Mouse (Mus musculus): ENCODE results near the gene Narfl. TPM values are rescaled to one million over a fixed set of nuclear protein-coding genes. Genes with fewer than 3 reads are reported as not detected.
A peak's percentile ranks its signal among the peaks of the same experiment; 100 is the strongest.

The Narfl gene
- total and polyA plus RNA-seq, 2 experiments, result 14.9 to 22.5 TPM

GRCm38 (mm10) chr17:25795609-25796092 is 22.1 kb downstream of the Narfl start, which contains the start of gene AC134908.4:
TSS of gene AC134908.4 (minus strand) at chr17:25795659.
- 56% methylated on average over 6 of the region's 6 CpGs for WGBS
- peak within 1 kb of the TSS; percentile 79 for H3K4me3 ChIP-seq (ENCODE audit: insufficient read depth, low read depth, low read length)
- no peak within 1 kb of the TSS; the same call in 1 of the 2 replicates for H3K27ac ChIP-seq (replicated peaks; ENCODE audit: insufficient read depth, low read depth, low read length)
- DNase-seq (ENCODE audit: extremely low read depth, low read depth, low spot score), result peak; percentile 26
- peak within 1 kb of the TSS; percentile 68 for H3K9ac ChIP-seq (ENCODE audit: low read depth, low read length)
- H3K27me3 ChIP-seq (ENCODE audit: control insufficient read depth, insufficient read depth, low read length), result no peaks in the 10 kb centered on the region
- no peak for TF ChIP-seq CTCF (IDR thresholded peaks at IDR 0.05; ENCODE audit: low read depth, low read length)
- no peak for TF ChIP-seq POLR2A (IDR thresholded peaks at IDR 0.05; ENCODE audit: extremely low read depth, insufficient read depth, low read length)
- no peaks in the 10 kb centered on the region for H3K36me3 ChIP-seq (ENCODE audit: control insufficient read depth, insufficient read depth, low read length)
- no peaks in the 10 kb centered on the region for H3K79me2 ChIP-seq (ENCODE audit: control insufficient read depth, insufficient read depth, low read length)
- peaks cover 5% of the 10 kb centered on the region; the same call in 1 of the 2 replicates for H3K4me1 ChIP-seq (ENCODE audit: control insufficient read depth, insufficient read depth, low read length)

DNA sequence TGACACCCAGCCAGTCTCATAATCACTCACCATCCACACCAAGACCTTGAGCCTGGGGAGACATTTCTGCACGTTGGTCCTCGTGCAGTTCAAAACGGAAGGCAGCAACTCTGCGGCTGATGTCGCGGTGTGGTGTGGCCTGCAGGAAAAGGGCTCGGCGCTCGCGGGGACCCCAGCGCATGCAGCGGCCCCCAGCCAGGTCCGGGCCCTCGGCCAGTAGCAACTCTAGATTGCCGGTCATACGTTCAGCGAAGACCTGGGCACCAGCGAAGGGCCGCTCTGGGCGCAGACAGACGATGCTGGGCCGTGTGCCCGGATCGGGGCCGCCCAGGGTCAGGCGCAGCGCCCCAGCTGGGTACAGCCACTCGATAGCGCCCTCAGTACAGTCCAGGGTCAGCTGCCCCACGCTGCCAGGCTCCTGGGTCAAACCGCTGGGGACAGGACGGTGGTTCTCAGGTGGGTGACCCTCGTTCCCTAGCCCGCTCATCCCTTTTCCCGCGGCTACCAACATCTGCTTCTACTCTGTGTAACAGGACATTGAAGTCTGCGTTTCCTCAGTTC is 22.7 kb downstream of the Narfl start:
- Histone ChIP-seq H3K27ac (replicated peaks; ENCODE audit: insufficient read depth, low read depth, low read length) (no peak overlapping the region; the same call in 1 of the 2 replicates), H3K79me2 (ENCODE audit: control insufficient read depth, insufficient read depth, low read length) (no peaks in the 10 kb centered on the region), H3K4me3 (ENCODE audit: insufficient read depth, low read depth, low read length) (peak overlapping the region; percentile 79), H3K36me3 (ENCODE audit: control insufficient read depth, insufficient read depth, low read length) (no peaks in the 10 kb centered on the region), H3K4me1 (ENCODE audit: control insufficient read depth, insufficient read depth, low read length) (peaks cover 5% of the 10 kb centered on the region; the same call in 1 of the 2 replicates), H3K9ac (ENCODE audit: low read depth, low read length) (peak overlapping the region; percentile 68), H3K27me3 (ENCODE audit: control insufficient read depth, insufficient read depth, low read length) (no peaks in the 10 kb centered on the region)
- 3% methylated on average over 37 of the region's 37 CpGs for WGBS
- DNase-seq (ENCODE audit: extremely low read depth, low read depth, low spot score), result peak; percentile 51
- TF ChIP-seq POLR2A (IDR thresholded peaks at IDR 0.05; ENCODE audit: extremely low read depth, insufficient read depth, low read length) (no peak), CTCF (IDR thresholded peaks at IDR 0.05; ENCODE audit: low read depth, low read length) (no peak)

- WGBS, result under 1% methylated on average over 35 of the region's 35 CpGs
- TF ChIP-seq POLR2A (IDR thresholded peaks at IDR 0.05; ENCODE audit: extremely low read depth, insufficient read depth, low read length), result no peak
- no peak for TF ChIP-seq CTCF (IDR thresholded peaks at IDR 0.05; ENCODE audit: low read depth, low read length)
- peak within 1 kb of the TSS; percentile 3; the same call in 1 of the 2 replicates for H3K27ac ChIP-seq (replicated peaks; ENCODE audit: insufficient read depth, low read depth, low read length)
- no peaks in the 10 kb centered on the region for H3K36me3 ChIP-seq (ENCODE audit: control insufficient read depth, insufficient read depth, low read length)
- H3K79me2 ChIP-seq (ENCODE audit: control insufficient read depth, insufficient read depth, low read length), result no peaks in the 10 kb centered on the region
- H3K4me3 ChIP-seq (ENCODE audit: insufficient read depth, low read depth, low read length), result peak within 1 kb of the TSS; percentile 79
- DNase-seq (ENCODE audit: extremely low read depth, low read depth, low spot score), result peak; percentile 52
- H3K4me1 ChIP-seq (ENCODE audit: control insufficient read depth, insufficient read depth, low read length), result peaks cover 5% of the 10 kb centered on the region; the same call in 1 of the 2 replicates
- no peaks in the 10 kb centered on the region for H3K27me3 ChIP-seq (ENCODE audit: control insufficient read depth, insufficient read depth, low read length)
- H3K9ac ChIP-seq (ENCODE audit: low read depth, low read length), result peak within 1 kb of the TSS; percentile 79
These were observed 23.4 kb downstream of the Narfl start, which contains the start of gene Metrn for GRCm38 (mm10) chr17:25796951-25797369. TSS of gene Metrn (minus strand) at chr17:25797136.

DNA sequence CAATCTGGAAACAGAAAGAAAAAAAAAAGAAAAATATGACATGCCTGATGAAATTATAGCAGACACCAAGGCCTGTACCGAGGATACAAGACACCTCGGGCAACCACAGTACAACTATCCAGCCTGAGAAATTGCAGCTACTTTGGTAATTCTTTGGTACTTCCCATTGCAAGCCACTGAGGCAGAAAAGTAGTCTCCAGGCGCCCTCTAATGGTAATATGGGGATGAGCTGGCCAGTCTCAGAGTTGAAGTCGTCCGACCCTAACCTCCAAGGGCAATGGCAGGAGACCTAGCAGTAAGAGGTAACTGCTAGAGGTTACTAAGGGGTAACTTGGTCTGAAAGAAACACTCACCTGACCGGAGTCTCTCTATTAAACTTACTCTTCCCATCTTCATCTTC is 27.5 kb downstream of the Narfl start:
- no peak overlapping the region for H3K9ac ChIP-seq (ENCODE audit: low read depth, low read length)
- H3K27ac ChIP-seq (replicated peaks; ENCODE audit: insufficient read depth, low read depth, low read length), result no peak overlapping the region
- H3K4me1 ChIP-seq (ENCODE audit: control insufficient read depth, insufficient read depth, low read length), result no peaks in the 10 kb centered on the region
- peak; percentile 62 for DNase-seq (ENCODE audit: extremely low read depth, low read depth, low spot score)
- H3K79me2 ChIP-seq (ENCODE audit: control insufficient read depth, insufficient read depth, low read length), result no peaks in the 10 kb centered on the region
- no peak overlapping the region for H3K4me3 ChIP-seq (ENCODE audit: insufficient read depth, low read depth, low read length)
- peaks cover 5% of the 10 kb centered on the region; the same call in 1 of the 2 replicates for H3K27me3 ChIP-seq (ENCODE audit: control insufficient read depth, insufficient read depth, low read length)
- WGBS, result 5% methylated on average over 6 of the region's 6 CpGs
- TF ChIP-seq POLR2A (IDR thresholded peaks at IDR 0.05; ENCODE audit: extremely low read depth, insufficient read depth, low read length), result no peak
- peak; percentile 70 for TF ChIP-seq CTCF (IDR thresholded peaks at IDR 0.05; ENCODE audit: low read depth, low read length)
- no peaks in the 10 kb centered on the region for H3K36me3 ChIP-seq (ENCODE audit: control insufficient read depth, insufficient read depth, low read length)

GRCm38 (mm10) chr17:25802825-25803517 is 29.4 kb downstream of the Narfl start:
- Histone ChIP-seq H3K27ac (replicated peaks; ENCODE audit: insufficient read depth, low read depth, low read length) (no peak overlapping the region), H3K4me3 (ENCODE audit: insufficient read depth, low read depth, low read length) (no peak overlapping the region), H3K27me3 (ENCODE audit: control insufficient read depth, insufficient read depth, low read length) (peaks cover 5% of the 10 kb centered on the region; the same call in 1 of the 2 replicates), H3K79me2 (ENCODE audit: control insufficient read depth, insufficient read depth, low read length) (no peaks in the 10 kb centered on the region), H3K9ac (ENCODE audit: low read depth, low read length) (no peak overlapping the region), H3K36me3 (ENCODE audit: control insufficient read depth, insufficient read depth, low read length) (no peaks in the 10 kb centered on the region), H3K4me1 (ENCODE audit: control insufficient read depth, insufficient read depth, low read length) (no peaks in the 10 kb centered on the region)
- WGBS, result 14% methylated on average over 10 of the region's 10 CpGs
- TF ChIP-seq POLR2A (IDR thresholded peaks at IDR 0.05; ENCODE audit: extremely low read depth, insufficient read depth, low read length), result no peak
- no peak for TF ChIP-seq CTCF (IDR thresholded peaks at IDR 0.05; ENCODE audit: low read depth, low read length)
- no peak for DNase-seq (ENCODE audit: extremely low read depth, low read depth, low spot score)

Measured in liver, adult 2 months (tissue).